Mouse (Mus musculus) embryonic facial prominence, embryonic 10.5 days (tissue): ENCODE results near the gene Fam169b. TPM values are rescaled to one million over a fixed set of nuclear protein-coding genes. Genes with fewer than 3 reads are reported as not detected.

Experiments
- DNase-seq: peaks from one replicate; pipeline ENCODE4 v3.0.0-alpha.2; 2017; ENCODE audit warnings: low spot score
- H3K27ac ChIP-seq: fragments of 300-500 bp; sonication (generic); replicated peaks from 2 replicates; pipeline ENCODE4 v1.5.1; 2016; ENCODE audit warnings: mild to moderate bottlenecking
- H3K27me3 ChIP-seq: fragments of 300-500 bp; sonication (generic); replicated peaks from 2 replicates; pipeline ENCODE4 v1.6.1; 2016; ENCODE audit warnings: low read depth, mild to moderate bottlenecking; ENCODE audit not compliant: poor library complexity, severe bottlenecking
- H3K36me3 ChIP-seq: fragments of 300-500 bp; sonication (generic); replicated peaks from 2 replicates; pipeline ENCODE4 v1.6.1; 2016; ENCODE audit warnings: mild to moderate bottlenecking, moderate library complexity
- H3K4me1 ChIP-seq: fragments of 300-500 bp; sonication (generic); 2 replicates; pipeline ENCODE4 v1.6.1; 2016
- H3K4me3 ChIP-seq: fragments of 300-500 bp; sonication (generic); 2 replicates; pipeline ENCODE4 v1.5.1; 2016; ENCODE audit warnings: mild to moderate bottlenecking, moderate library complexity
- H3K9me3 ChIP-seq: fragments of 300-500 bp; sonication (generic); 2 replicates; pipeline ENCODE4 v1.6.1; 2016; ENCODE audit warnings: mild to moderate bottlenecking
- WGBS: fragments of 180-500 bp; shearing (Covaris S2); methylation state at CpG from one replicate; pipeline ENCODE4 v1.1.7; 2016; 5-methylcytosine and 5-hydroxymethylcytosine counted together
- polyA plus RNA-seq: library from polyadenylated mRNA; unstranded; fragments of >200 nt; fragmentation: Nextera tagmentation; extraction: Ambion mirVana; gene quantifications from 2 replicates; pipeline ENCODE4 v1.2.1, GENCODE M21; 2016

Gene Fam169b
- polyA plus RNA-seq, 1 experiment from 2014 or later: 1.4 TPM

- DNase-seq: no peak
- Histone ChIP-seq H3K9me3 (no peaks in the 10 kb centered on the region), H3K27me3 (peaks cover 10% of the 10 kb centered on the region; the same call in 1 of the 2 replicates), H3K4me1 (peaks cover 18% of the 10 kb centered on the region), H3K27ac (no peak overlapping the region), H3K4me3 (no peak overlapping the region), H3K36me3 (no peaks in the 10 kb centered on the region)
- WGBS: 82% methylated on average over 5 of the region's 5 CpGs
These were observed 135.0 kb downstream of the Fam169b start for GRCm38 (mm10) chr7:68408611-68409010.

Other genes with a start within 250 kb of the Fam169b start
- not detected in 2 replicates for gene Pgpep1l, start 9.6 kb upstream of the Fam169b start, polyA plus RNA-seq